Mouse (Mus musculus): ENCODE data around the gene Unc5c.

GRCm38 (mm10) chr3:141476670-141477069 lies 11.7 kb downstream of the Unc5c start:
- TF ChIP-seq CTCF (IDR thresholded peaks at IDR 0.05; ENCODE audit: low read depth) (no peak), EP300 (IDR thresholded peaks at IDR 0.05; ENCODE audit: low read depth) (no peak)
